Mouse (Mus musculus) frontal cortex, adult 2 months (tissue): ENCODE measurements at regions not wholly inside any gene's neighbourhood (a gene's known extent, or its start where the extent isn't known, plus 50 kb on each side); places are given as distances from the start of the nearest gene placed in this dataset.
"Not testable (repeated sequence)": the region's sequence is repeated elsewhere in the genome, so short reads cannot be mapped to it uniquely, and the experiment has no call there.

Experiments used
- DNase-seq, 2 experiments: peaks; one replicate each; pipeline ENCODE4 v3.0.0; 2022; ENCODE audit warnings: low spot score in 1 of 2; ENCODE audit errors: extremely low spot score in 1 of 2

- peak; percentile 93 to 94 for DNase-seq
Observed at GRCm38 (mm10) chr17:17293932-17294534, 80.1 kb upstream of the Riok2 start.

- not testable (repeated sequence) for DNase-seq
Observed at GRCm38 (mm10) chr17:17295037-17295436, 79.1 kb upstream of the Riok2 start.

DNA sequence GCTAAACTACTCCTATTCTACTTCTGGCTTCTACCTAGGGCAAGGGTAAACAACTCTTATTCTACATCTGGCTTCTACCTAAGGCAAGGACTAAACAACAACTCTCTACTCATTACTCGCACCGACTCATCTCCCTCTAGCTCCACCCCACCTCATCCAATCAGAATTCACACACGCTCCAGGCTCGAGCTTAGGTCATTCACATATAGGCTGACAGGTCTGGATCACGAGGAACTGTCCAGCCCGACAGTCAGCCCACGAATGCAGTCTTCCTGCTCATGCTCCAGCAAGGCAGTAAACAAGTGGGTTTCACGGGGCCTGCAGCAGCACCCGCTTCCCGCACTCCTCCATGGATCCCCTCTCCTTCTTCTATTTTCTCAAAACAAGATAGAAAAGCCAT is 70.6 kb upstream of the Riok2 start:
- not testable (repeated sequence) for DNase-seq
